Mouse (Mus musculus) intestine, postnatal 0 days (tissue): ENCODE measurements at regions not wholly inside any gene's neighbourhood (a gene's known extent, or its start where the extent isn't known, plus 50 kb on each side); places are given as distances from the start of the nearest gene placed in this dataset.

ENCODE experiments used
- ATAC-seq: fragments of 200-750 bp; cut with Nextera tagmentation; 2 replicates; pipeline ENCODE4 v1.8.0; 2017; ENCODE audit warnings: mild to moderate bottlenecking, moderate TSS enrichment, moderate library complexity
- H3K27ac ChIP-seq: fragments of 300-500 bp; sonication (generic); 2 replicates; pipeline ENCODE4 v1.5.1; 2014; ENCODE audit warnings: mild to moderate bottlenecking, low read depth, low read length, moderate library complexity
- H3K27me3 ChIP-seq: fragments of 300-500 bp; sonication (generic); replicated peaks from 2 replicates; pipeline ENCODE4 v1.6.1; 2014; ENCODE audit warnings: low read length, mixed read lengths; ENCODE audit not compliant: control insufficient read depth, insufficient read depth
- H3K36me3 ChIP-seq: fragments of 300-500 bp; sonication (generic); 2 replicates; pipeline ENCODE4 v1.6.1; 2014; ENCODE audit warnings: mild to moderate bottlenecking, moderate library complexity; ENCODE audit not compliant: control insufficient read depth, insufficient read depth
- H3K4me1 ChIP-seq: fragments of 300-500 bp; sonication (generic); replicated peaks from 2 replicates; pipeline ENCODE4 v1.6.1; 2014; ENCODE audit warnings: antibody characterized with exemption, low read length, mixed read lengths; ENCODE audit not compliant: control insufficient read depth, insufficient read depth
- H3K4me2 ChIP-seq: fragments of 300-500 bp; sonication (generic); replicated peaks from 2 replicates; pipeline ENCODE4 v1.6.1; 2014; ENCODE audit warnings: low read depth, mild to moderate bottlenecking, moderate library complexity
- H3K4me3 ChIP-seq: fragments of 300-500 bp; sonication (generic); 2 replicates; pipeline ENCODE4 v1.5.1; 2014; ENCODE audit warnings: low read depth, low read length
- H3K9ac ChIP-seq: fragments of 300-500 bp; sonication (generic); 2 replicates; pipeline ENCODE4 v1.6.1; 2014; ENCODE audit warnings: mild to moderate bottlenecking, low read depth, low read length
- H3K9me3 ChIP-seq: fragments of 300-500 bp; sonication (generic); 2 replicates; pipeline ENCODE4 v1.6.1; 2016; ENCODE audit warnings: mixed run types; ENCODE audit not compliant: control insufficient read depth
- CTCF ChIP-seq: sonication (generic); IDR thresholded peaks from 2 replicates; pipeline ENCODE4 v1.5.1; 2016; ENCODE audit warnings: low read depth, mild to moderate bottlenecking, control low read depth, antibody characterized with exemption, moderate library complexity
- WGBS: fragments of 180-500 bp; shearing (Covaris S2); extraction: QIAGEN DNeasy Blood & Tissue Kit; methylation state at CpG from one replicate; pipeline ENCODE4 v1.1.7; 2014; 5-methylcytosine and 5-hydroxymethylcytosine counted together

DNA sequence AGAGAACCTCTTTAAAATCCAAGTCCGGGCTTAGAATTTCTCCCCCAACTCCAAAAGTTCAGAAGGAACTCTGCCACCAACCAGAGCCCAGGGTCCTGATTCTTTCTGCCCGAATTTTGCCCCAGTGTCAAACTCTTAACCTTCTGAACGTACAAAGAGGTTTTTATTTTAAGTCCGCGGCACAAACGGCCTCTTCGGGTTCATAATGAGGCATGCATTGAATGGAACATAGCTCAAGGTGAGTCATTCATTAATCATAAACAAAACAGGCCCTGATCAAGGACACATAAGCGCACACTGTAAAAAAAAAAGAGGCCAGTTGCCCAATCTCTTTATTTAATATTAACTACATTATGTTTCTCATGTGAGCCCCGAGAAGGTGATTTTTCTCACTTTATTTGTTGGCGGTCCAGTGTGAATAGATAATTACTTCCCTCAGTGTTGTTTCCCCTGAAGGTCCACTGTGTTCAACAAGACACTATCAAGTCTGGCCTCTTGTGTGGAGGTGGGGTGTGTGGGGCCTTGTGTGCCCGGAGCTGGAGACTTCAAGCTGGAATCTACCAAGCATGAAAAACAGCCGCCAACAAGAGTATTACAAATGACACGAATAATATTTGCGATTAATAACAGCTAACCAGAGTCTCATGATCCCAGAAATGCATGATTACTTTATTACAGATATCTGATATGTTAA, 241.1 kb upstream of the Sall1 start:
- 45% methylated on average over 14 of the region's 14 CpGs for WGBS
- Histone ChIP-seq H3K4me3 (no peak overlapping the region), H3K27me3 (no peaks in the 10 kb centered on the region), H3K27ac (peak overlapping the region; percentile 50), H3K9me3 (no peaks in the 10 kb centered on the region), H3K36me3 (no peaks in the 10 kb centered on the region), H3K4me1 (no peaks in the 10 kb centered on the region), H3K4me2 (no peak overlapping the region), H3K9ac (no peak overlapping the region)
- ATAC-seq: peak; percentile 71
- TF ChIP-seq CTCF: no peak

DNA sequence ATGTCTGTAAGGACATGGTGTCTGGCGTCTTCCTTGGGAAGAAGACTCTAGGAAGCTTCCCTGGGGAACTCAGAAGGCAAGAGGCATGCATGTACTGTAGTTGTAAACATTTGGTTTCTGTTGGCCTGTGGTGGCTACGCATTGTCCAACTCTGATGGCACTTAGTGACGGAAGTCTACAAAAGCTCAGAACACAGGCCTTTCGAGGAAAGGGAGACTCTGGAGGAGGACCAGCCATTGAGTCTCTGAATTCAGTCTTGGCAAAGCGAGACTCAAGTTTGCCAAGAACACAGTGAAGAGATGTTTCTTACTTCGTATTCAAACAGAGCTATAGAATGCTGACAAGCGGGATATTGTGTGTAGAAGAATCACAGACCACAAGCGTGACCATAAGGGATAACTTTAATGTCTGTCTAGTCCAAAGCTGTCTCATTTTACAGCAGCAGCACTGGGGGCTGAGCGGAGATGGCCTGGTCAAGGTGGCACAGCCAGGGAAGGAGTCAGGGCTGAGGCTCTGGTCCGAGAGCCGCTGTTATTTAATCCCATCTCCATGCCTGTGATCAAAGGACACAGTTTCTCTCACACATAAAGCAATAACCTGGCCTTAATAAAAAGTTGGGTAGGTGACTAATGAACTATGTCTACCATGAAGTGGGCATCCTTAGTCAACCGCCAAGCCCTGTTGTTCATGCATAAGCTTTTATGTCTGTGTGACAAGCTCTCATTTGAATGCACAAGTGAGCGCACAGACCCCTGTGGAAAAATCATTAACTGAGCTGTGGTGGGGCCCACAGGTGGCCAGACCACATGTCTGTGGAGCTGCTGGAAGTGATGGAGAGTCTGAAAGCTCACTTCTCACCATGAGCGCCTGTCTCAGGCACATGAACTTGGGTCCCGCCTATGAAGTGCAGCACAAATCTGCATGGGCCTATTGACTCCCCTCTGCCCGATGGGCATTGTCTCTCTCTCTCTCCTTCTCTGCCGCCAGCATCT, 239.4 kb upstream of the Sall1 start:
- TF ChIP-seq CTCF: no peak
- no peaks in the 10 kb centered on the region for H3K27me3 ChIP-seq

DNA sequence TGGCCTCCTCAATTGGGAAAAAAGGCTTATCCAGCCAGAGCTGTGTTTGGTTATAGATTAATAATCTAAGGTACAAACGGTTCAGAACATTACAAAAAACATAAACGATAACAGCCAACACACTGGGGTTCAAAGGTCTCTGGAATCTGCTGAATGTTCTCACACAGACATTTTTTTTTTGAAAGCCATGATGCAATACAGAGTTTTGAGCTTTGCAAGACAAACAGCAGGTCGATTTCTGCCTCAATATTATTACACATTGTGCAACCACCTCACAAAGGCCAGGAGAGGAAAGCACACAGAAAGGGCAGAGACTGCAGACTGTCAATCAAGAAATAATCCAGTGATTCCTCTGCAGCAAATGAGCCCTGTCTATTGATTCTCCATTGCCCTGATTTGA, 235.9 kb upstream of the Sall1 start:
- H3K27me3 ChIP-seq: no peaks in the 10 kb centered on the region
- H3K9ac ChIP-seq: no peak overlapping the region
- WGBS: 33% methylated on average over 3 of the region's 3 CpGs
- no peaks in the 10 kb centered on the region for H3K36me3 ChIP-seq
- 0 out of 2 replicates have a peak overlapping the region, but pooled peaks have one; percentile 66 for H3K27ac ChIP-seq
- H3K4me1 ChIP-seq: no peaks in the 10 kb centered on the region
- H3K4me3 ChIP-seq: no peak overlapping the region
- no peak for TF ChIP-seq CTCF
- H3K9me3 ChIP-seq: no peaks in the 10 kb centered on the region
- peak; percentile 92 for ATAC-seq
- no peak overlapping the region for H3K4me2 ChIP-seq

More for the DNA sequence above, 239.4 kb upstream of the Sall1 start:
- H3K4me3 ChIP-seq: no peak overlapping the region
- H3K4me1 ChIP-seq: no peaks in the 10 kb centered on the region
- WGBS: 91% methylated on average over 17 of the region's 17 CpGs
- no peak overlapping the region for H3K27ac ChIP-seq
- H3K36me3 ChIP-seq: no peaks in the 10 kb centered on the region
- ATAC-seq: no peak
- no peaks in the 10 kb centered on the region for H3K9me3 ChIP-seq
- H3K4me2 ChIP-seq: no peak overlapping the region
- H3K9ac ChIP-seq: no peak overlapping the region

- Histone ChIP-seq H3K9ac (no peak overlapping the region), H3K36me3 (no peaks in the 10 kb centered on the region), H3K4me1 (no peaks in the 10 kb centered on the region), H3K27me3 (no peaks in the 10 kb centered on the region), H3K4me3 (no peak overlapping the region), H3K27ac (peak overlapping the region; percentile 66; the same call in 1 of the 2 replicates), H3K4me2 (no peak overlapping the region), H3K9me3 (no peaks in the 10 kb centered on the region)
- WGBS: 70% methylated on average over 6 of the region's 6 CpGs
- peak; percentile 64 for ATAC-seq
- TF ChIP-seq CTCF: no peak
These were observed 235.2 kb upstream of the Sall1 start for GRCm38 (mm10) chr8:89279142-89279541.

- Histone ChIP-seq H3K4me1 (no peaks in the 10 kb centered on the region), H3K4me3 (no peak overlapping the region), H3K4me2 (no peak overlapping the region), H3K9me3 (no peaks in the 10 kb centered on the region), H3K9ac (no peak overlapping the region), H3K36me3 (no peaks in the 10 kb centered on the region), H3K27me3 (peaks cover 5% of the 10 kb centered on the region; the same call in 1 of the 2 replicates), H3K27ac (no peak overlapping the region)
- ATAC-seq: no peak
- no peak for TF ChIP-seq CTCF
- WGBS: 81% methylated on average over 4 of the region's 4 CpGs
These were observed 229.3 kb upstream of the Sall1 start for GRCm38 (mm10) chr8:89273276-89273675.

DNA sequence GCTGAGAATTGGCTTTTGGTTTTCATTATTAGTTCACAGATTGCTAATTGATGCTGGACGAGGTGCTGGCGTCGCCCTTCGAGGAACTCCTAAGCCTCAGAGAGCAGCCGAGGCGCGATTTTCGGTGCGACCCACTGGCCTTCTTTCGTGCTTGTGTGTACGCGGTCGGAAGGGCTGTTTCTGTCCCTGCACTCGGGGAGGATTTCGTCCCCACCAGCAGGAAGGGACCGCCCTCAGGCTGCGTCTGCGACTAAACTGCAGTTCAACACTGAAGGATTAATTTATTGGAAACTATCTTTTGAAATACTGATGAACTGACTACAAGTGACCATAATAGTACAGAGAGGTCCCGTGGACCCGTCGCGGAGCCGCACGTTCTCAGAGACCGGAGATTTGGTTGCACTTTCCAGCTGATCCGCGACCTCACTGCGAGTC, 228.4 kb upstream of the Sall1 start:
- peak; percentile 36; the same call in 1 of the 2 replicates for ATAC-seq
- no peaks in the 10 kb centered on the region for H3K36me3 ChIP-seq
- H3K9ac ChIP-seq: peak overlapping the region; percentile 34; the same call in 1 of the 2 replicates

More for the DNA sequence above, 228.4 kb upstream of the Sall1 start:
- 3% methylated on average over 28 of the region's 28 CpGs for WGBS
- no peaks in the 10 kb centered on the region for H3K4me1 ChIP-seq
- peaks cover 5% of the 10 kb centered on the region; the same call in 1 of the 2 replicates for H3K27me3 ChIP-seq
- H3K9me3 ChIP-seq: no peaks in the 10 kb centered on the region
- H3K4me2 ChIP-seq: peak overlapping the region; percentile 76
- peak overlapping the region; percentile 37 for H3K4me3 ChIP-seq
- no peak overlapping the region for H3K27ac ChIP-seq
- no peak for TF ChIP-seq CTCF
